Mouse (Mus musculus): Measurements from ENCODE around the gene Psmf1.

DNA sequence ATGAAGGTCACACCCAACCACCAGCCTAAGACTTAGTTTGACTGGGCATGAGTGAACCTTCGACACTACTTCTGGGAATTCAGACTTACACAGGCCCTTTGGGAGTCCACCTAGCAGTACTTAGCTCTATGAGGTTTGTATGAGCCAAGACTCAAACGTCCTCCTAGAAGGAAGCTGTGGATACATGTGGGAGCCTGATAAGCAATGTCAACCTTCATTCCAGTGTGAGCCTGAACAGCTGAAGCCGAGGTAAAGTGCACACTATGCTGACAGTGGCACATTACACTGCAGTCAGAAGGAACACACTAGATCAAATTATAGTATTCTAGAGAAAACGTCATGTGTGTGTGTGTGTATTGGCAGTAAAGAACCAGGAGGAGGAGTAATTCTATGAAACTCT lies 5.5 kb downstream of the Psmf1 start:
- TF ChIP-seq CTCF (IDR thresholded peaks at IDR 0.05; ENCODE audit: low read depth, low read length) (no peak), TAL1 (conservative IDR thresholded peaks at IDR 0.05; ENCODE audit: low read depth, low read length) (no peak), POLR2AphosphoS5 (IDR thresholded peaks at IDR 0.05; ENCODE audit: insufficient replicate concordance, low read depth, low read length) (no peak), GATA1 (IDR thresholded peaks at IDR 0.05; ENCODE audit: borderline replicate concordance, low read length) (no peak)
